Mouse (Mus musculus): ENCODE measurements at regions not wholly inside any gene's neighbourhood (a gene's known extent, or its start where the extent isn't known, plus 50 kb on each side); places are given as distances from the start of the nearest gene placed in this dataset.

- TF ChIP-seq CTCF (IDR thresholded peaks at IDR 0.05; ENCODE audit: low read depth, low read length) (no peak), POLR2A (IDR thresholded peaks at IDR 0.05; ENCODE audit: extremely low read depth, insufficient read depth, low read length) (no peak)
Measured at GRCm38 (mm10) chr15:7681011-7681410, 129.6 kb upstream of the Gdnf start.
